Mouse (Mus musculus): ENCODE measurements around the gene Olfr125. TPM values are rescaled to one million over a fixed set of nuclear protein-coding genes. Genes with fewer than 3 reads are reported as not detected.

The Olfr125 gene
- not detected in 2 replicates for polyA plus RNA-seq (2015; fragmentation: Nextera tagmentation; extraction: Ambion mirVana)

DNA sequence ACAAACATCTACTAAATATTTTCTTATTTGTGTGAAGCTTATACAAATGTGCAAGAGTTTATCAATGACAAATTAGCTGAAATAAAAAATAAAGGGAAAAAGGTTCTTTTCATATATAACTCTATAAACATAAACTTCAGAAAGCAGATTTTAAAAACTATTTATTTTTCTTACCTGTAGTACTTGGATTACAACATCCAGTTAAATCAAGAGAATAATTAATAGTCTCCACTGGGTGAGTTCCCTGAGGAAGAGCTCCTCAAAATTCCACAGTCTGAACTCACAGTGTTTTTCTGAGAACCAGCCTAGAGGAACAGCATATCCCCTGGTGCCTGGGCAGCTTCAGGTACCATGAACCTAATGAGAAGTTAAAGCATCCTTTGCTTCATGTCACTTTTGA, at the start of gene Olfr125:
Olfr125 (plus strand) TSS at position 301 of the 400 bp plus-strand sequence.
- DNase-seq (ENCODE audit: low spot score) = no peak
- H3K36me3 ChIP-seq (ENCODE audit: control insufficient read depth, insufficient read depth, low read length) = no peaks in the 10 kb centered on the region
- no peak within 1 kb of the TSS for H3K27ac ChIP-seq (replicated peaks)
- no peak within 1 kb of the TSS for H3K4me2 ChIP-seq (replicated peaks; ENCODE audit: low read depth)
- no peaks in the 10 kb centered on the region for H3K9me3 ChIP-seq (ENCODE audit: control insufficient read depth, low read length)
- H3K4me1 ChIP-seq (replicated peaks; ENCODE audit: control insufficient read depth, insufficient read depth) = no peaks in the 10 kb centered on the region
- no peak for ATAC-seq (ENCODE audit: low FRiP score, low TSS enrichment)
- H3K9ac ChIP-seq (ENCODE audit: low read length) = no peak within 1 kb of the TSS
- no peak for TF ChIP-seq CTCF (IDR thresholded peaks at IDR 0.05; ENCODE audit: low read depth)
- no peak for TF ChIP-seq EP300 (optimal IDR thresholded peaks at IDR 0.05)
- no peaks in the 10 kb centered on the region for H3K27me3 ChIP-seq (ENCODE audit: control insufficient read depth, insufficient read depth, low read length)
- no peak within 1 kb of the TSS for H3K4me3 ChIP-seq (ENCODE audit: low read depth, low read length)

DNA sequence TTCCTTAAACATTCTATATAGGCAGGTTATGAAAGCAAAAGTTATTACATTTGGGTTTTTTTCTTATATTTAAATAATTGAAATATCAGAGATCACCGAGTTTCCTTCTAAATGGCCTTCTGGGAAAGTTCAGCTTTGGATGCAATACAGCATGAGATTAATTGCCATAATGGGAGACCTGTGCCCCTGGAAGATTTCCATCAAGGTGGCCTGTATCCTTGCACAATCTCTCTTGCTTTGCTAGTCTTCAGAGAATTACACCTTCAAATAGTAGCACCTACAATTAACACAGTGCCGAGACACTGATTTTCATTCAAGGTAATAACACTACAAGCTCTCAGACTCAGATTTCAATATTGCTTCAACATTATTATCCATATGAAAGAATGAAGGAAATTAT, 39.5 kb upstream of the Olfr125 start, which contains the start of gene Olfr123:
Olfr123 (plus strand) TSS at position 301 of the 400 bp plus-strand sequence.
- 83% methylated on average over 2 of the region's 2 CpGs for WGBS
- H3K27ac ChIP-seq (replicated peaks) = no peak within 1 kb of the TSS
- DNase-seq (ENCODE audit: low spot score) = no peak
- no peak within 1 kb of the TSS for H3K4me3 ChIP-seq (ENCODE audit: low read depth, low read length)
- no peaks in the 10 kb centered on the region for H3K9me3 ChIP-seq (ENCODE audit: control insufficient read depth, low read length)
- H3K4me1 ChIP-seq (replicated peaks; ENCODE audit: control insufficient read depth, insufficient read depth) = no peaks in the 10 kb centered on the region
- no peaks in the 10 kb centered on the region for H3K27me3 ChIP-seq (ENCODE audit: control insufficient read depth, insufficient read depth, low read length)
- no peak within 1 kb of the TSS for H3K4me2 ChIP-seq (replicated peaks; ENCODE audit: low read depth)
- H3K36me3 ChIP-seq (ENCODE audit: control insufficient read depth, insufficient read depth, low read length) = no peaks in the 10 kb centered on the region
- TF ChIP-seq CTCF (IDR thresholded peaks at IDR 0.05; ENCODE audit: low read depth) = no peak
- no peak for TF ChIP-seq EP300 (optimal IDR thresholded peaks at IDR 0.05)
- ATAC-seq (ENCODE audit: low FRiP score, low TSS enrichment) = no peak
- H3K9ac ChIP-seq (ENCODE audit: low read length) = no peak within 1 kb of the TSS

DNA sequence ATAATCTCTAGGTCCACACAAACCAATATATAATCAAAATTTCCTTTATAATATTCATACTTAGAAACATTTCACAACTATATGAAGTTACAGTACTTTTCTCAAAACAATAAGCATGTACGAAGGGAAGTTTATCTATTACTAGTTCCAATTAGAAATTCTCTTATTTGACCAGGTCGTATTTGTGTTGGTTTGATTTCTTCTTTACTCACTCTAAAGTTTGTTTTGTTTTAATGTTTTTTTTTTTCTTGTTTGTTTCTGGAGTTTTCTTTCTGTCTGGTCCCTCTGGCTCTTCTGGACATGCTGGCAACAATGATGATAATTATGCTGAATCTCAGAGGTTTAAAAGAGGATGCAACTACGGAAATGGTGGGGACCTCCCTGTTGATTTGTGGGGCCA, 33.2 kb upstream of the Olfr125 start, which contains the start of gene Olfr124:
Olfr124 (plus strand) TSS at position 301 of the 400 bp plus-strand sequence.
- no peaks in the 10 kb centered on the region for H3K27me3 ChIP-seq (ENCODE audit: control insufficient read depth, insufficient read depth, low read length)
- ATAC-seq (ENCODE audit: low FRiP score, low TSS enrichment) = no peak
- no peak for TF ChIP-seq CTCF (IDR thresholded peaks at IDR 0.05; ENCODE audit: low read depth)
- no peak for TF ChIP-seq EP300 (optimal IDR thresholded peaks at IDR 0.05)
- DNase-seq (ENCODE audit: low spot score) = no peak
- H3K4me3 ChIP-seq (ENCODE audit: low read depth, low read length) = no peak within 1 kb of the TSS
- no peak within 1 kb of the TSS for H3K9ac ChIP-seq (ENCODE audit: low read length)
- H3K36me3 ChIP-seq (ENCODE audit: control insufficient read depth, insufficient read depth, low read length) = no peaks in the 10 kb centered on the region
- H3K4me1 ChIP-seq (replicated peaks; ENCODE audit: control insufficient read depth, insufficient read depth) = no peaks in the 10 kb centered on the region
- WGBS = 79% methylated on average over 3 of the region's 3 CpGs
- no peaks in the 10 kb centered on the region for H3K9me3 ChIP-seq (ENCODE audit: control insufficient read depth, low read length)
- no peak within 1 kb of the TSS for H3K4me2 ChIP-seq (replicated peaks; ENCODE audit: low read depth)
- no peak within 1 kb of the TSS for H3K27ac ChIP-seq (replicated peaks)

DNA sequence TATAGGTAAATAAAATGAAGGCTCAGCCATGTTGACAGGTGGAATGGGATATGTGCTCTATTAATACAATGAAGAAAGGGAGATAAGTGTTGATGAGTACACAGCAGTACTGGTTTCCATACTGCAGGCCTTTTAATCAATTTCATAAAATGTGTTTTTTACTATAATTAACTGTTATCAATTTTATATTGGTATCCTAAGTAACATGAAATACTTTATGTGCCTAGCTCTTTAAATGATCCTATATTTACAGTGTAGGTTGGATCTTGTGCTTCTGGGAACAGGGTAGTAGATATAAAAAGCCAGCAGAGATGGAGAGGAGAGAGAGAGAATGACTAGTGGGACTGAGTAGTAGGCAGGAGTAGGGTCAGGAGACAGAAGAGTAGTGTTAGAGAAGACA, 14.4 kb downstream of the Olfr125 start, which contains the start of gene Olfr126:
Olfr126 (plus strand) TSS at position 301 of the 400 bp plus-strand sequence.
- TF ChIP-seq CTCF (IDR thresholded peaks at IDR 0.05; ENCODE audit: low read depth) (no peak), EP300 (optimal IDR thresholded peaks at IDR 0.05) (no peak)
- no peak for ATAC-seq (ENCODE audit: low FRiP score, low TSS enrichment)

DNA sequence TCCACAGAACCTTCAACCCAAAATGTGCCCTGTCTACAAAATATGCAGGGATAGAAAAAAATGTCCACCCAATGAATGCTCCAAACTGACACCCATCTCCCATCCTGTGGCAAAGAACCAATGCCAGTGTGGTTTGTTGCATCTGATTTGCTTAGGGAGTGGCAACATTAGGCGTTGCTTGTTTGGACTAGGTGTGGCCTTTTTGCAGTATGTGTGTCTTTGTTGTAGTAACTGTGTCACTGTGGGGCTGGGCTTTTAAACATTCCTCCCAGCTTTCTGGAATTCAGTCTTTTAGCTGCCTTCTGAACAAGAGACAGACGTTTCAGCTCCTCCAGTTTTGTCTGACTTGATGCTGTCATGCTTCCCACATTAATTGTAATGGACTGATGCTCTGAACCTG, 31.2 kb downstream of the Olfr125 start:
- no peak overlapping the region for H3K4me3 ChIP-seq (ENCODE audit: low read depth, low read length)
- no peak for ATAC-seq (ENCODE audit: low FRiP score, low TSS enrichment)
- no peaks in the 10 kb centered on the region for H3K36me3 ChIP-seq (ENCODE audit: control insufficient read depth, insufficient read depth, low read length)
- H3K27me3 ChIP-seq (ENCODE audit: control insufficient read depth, insufficient read depth, low read length) = no peaks in the 10 kb centered on the region
- H3K4me2 ChIP-seq (replicated peaks; ENCODE audit: low read depth) = no peak overlapping the region
- H3K4me1 ChIP-seq (replicated peaks; ENCODE audit: control insufficient read depth, insufficient read depth) = no peaks in the 10 kb centered on the region
- TF ChIP-seq CTCF (IDR thresholded peaks at IDR 0.05; ENCODE audit: low read depth) (no peak), EP300 (optimal IDR thresholded peaks at IDR 0.05) (no peak)
- WGBS = 62% methylated on average over 2 of the region's 2 CpGs
- no peaks in the 10 kb centered on the region for H3K9me3 ChIP-seq (ENCODE audit: control insufficient read depth, low read length)
- no peak overlapping the region for H3K9ac ChIP-seq (ENCODE audit: low read length)
- no peak for DNase-seq (ENCODE audit: low spot score)
- no peak overlapping the region for H3K27ac ChIP-seq (replicated peaks)

More for the DNA sequence above, 14.4 kb downstream of the Olfr125 start, which contains the start of gene Olfr126:
- no peak within 1 kb of the TSS for H3K9ac ChIP-seq (ENCODE audit: low read length)
- no peaks in the 10 kb centered on the region for H3K27me3 ChIP-seq (ENCODE audit: control insufficient read depth, insufficient read depth, low read length)
- H3K4me2 ChIP-seq (replicated peaks; ENCODE audit: low read depth) = no peak within 1 kb of the TSS
- H3K27ac ChIP-seq (replicated peaks) = no peak within 1 kb of the TSS
- H3K4me1 ChIP-seq (replicated peaks; ENCODE audit: control insufficient read depth, insufficient read depth) = no peaks in the 10 kb centered on the region
- no peak for DNase-seq (ENCODE audit: low spot score)
- H3K9me3 ChIP-seq (ENCODE audit: control insufficient read depth, low read length) = no peaks in the 10 kb centered on the region
- H3K4me3 ChIP-seq (ENCODE audit: low read depth, low read length) = no peak within 1 kb of the TSS
- H3K36me3 ChIP-seq (ENCODE audit: control insufficient read depth, insufficient read depth, low read length) = no peaks in the 10 kb centered on the region

DNA sequence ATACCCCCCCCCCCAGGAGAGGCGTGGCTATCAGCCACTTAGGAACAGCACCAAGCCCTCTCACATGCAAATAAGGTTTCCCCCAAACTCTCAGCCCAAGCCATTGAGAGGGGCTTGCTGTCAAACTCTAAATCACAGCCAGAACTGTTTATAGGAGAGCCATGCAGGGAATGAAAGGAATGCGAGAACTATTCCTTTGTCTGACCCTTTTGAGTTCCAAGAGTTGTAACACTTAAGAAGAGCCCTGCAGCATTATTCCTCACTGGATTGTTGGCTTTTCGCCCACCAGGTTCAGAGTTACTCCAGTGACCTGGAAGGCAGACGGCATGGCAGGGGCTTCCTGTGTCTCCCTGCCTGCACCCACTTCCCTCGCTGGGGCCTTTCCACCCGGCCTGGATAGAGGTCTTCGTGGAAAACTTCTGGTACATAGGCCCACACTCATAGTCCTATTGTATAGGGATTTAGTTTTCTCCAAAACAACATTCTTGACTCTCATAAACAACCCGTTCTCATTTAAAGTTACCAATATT, 37.0 kb downstream of the Olfr125 start:
- no peak for DNase-seq (ENCODE audit: low spot score)
- Histone ChIP-seq H3K27me3 (ENCODE audit: control insufficient read depth, insufficient read depth, low read length) (no peaks in the 10 kb centered on the region), H3K36me3 (ENCODE audit: control insufficient read depth, insufficient read depth, low read length) (no peaks in the 10 kb centered on the region), H3K4me3 (ENCODE audit: low read depth, low read length) (no peak overlapping the region), H3K4me2 (replicated peaks; ENCODE audit: low read depth) (no peak overlapping the region), H3K9me3 (ENCODE audit: control insufficient read depth, low read length) (no peaks in the 10 kb centered on the region), H3K27ac (replicated peaks) (no peak overlapping the region), H3K9ac (ENCODE audit: low read length) (no peak overlapping the region), H3K4me1 (replicated peaks; ENCODE audit: control insufficient read depth, insufficient read depth) (no peaks in the 10 kb centered on the region)
- WGBS = 23% methylated on average over 8 of the region's 8 CpGs
- TF ChIP-seq EP300 (optimal IDR thresholded peaks at IDR 0.05) = no peak
- TF ChIP-seq CTCF (IDR thresholded peaks at IDR 0.05; ENCODE audit: low read depth) = no peak
- ATAC-seq (ENCODE audit: low FRiP score, low TSS enrichment) = no peak

Data from stomach, postnatal 0 days (tissue).